Mouse (Mus musculus) lung, embryonic 14.5 days (tissue): ENCODE results near the gene Rab31. TPM values are rescaled to one million over a fixed set of nuclear protein-coding genes. Genes with fewer than 3 reads are reported as not detected.

Experiments
- ATAC-seq: fragments of 200-750 bp; cut with Nextera tagmentation; 2 replicates; pipeline ENCODE4 v1.8.0; 2017; ENCODE audit warnings: mild to moderate bottlenecking, moderate TSS enrichment, moderate library complexity; ENCODE audit not compliant: insufficient read depth
- DNase-seq: peaks from one replicate; pipeline ENCODE4 v3.0.0-alpha.2; 2015
- H3K27ac ChIP-seq: fragments of 300-500 bp; sonication (generic); 2 replicates; pipeline ENCODE4 v1.5.1; 2014; ENCODE audit warnings: low read depth, mild to moderate bottlenecking, moderate library complexity
- H3K27me3 ChIP-seq: fragments of 300-500 bp; sonication (generic); 2 replicates; pipeline ENCODE4 v1.6.1; 2014; ENCODE audit warnings: low read length, control low read depth; ENCODE audit not compliant: insufficient read depth
- H3K36me3 ChIP-seq: fragments of 300-500 bp; sonication (generic); 2 replicates; pipeline ENCODE4 v1.6.1; 2014; ENCODE audit warnings: control low read depth; ENCODE audit not compliant: insufficient read depth
- H3K4me1 ChIP-seq: fragments of 300-500 bp; sonication (generic); 2 replicates; pipeline ENCODE4 v1.6.1; 2014; ENCODE audit warnings: antibody characterized with exemption, control low read depth; ENCODE audit not compliant: insufficient read depth
- H3K4me2 ChIP-seq: fragments of 300-500 bp; sonication (generic); 2 replicates; pipeline ENCODE4 v1.6.1; 2014; ENCODE audit warnings: mild to moderate bottlenecking
- H3K4me3 ChIP-seq: fragments of 300-500 bp; sonication (generic); 2 replicates; pipeline ENCODE4 v1.5.1; 2014; ENCODE audit warnings: low read depth, low read length
- H3K9ac ChIP-seq: fragments of 300-500 bp; sonication (generic); 2 replicates; pipeline ENCODE4 v1.6.1; 2014
- H3K9me3 ChIP-seq: fragments of 300-500 bp; sonication (generic); 2 replicates; pipeline ENCODE4 v1.6.1; 2016; ENCODE audit warnings: low read depth, low read length, control low read depth
- CTCF ChIP-seq: IDR thresholded peaks from 2 replicates; pipeline ENCODE4 v1.5.1; 2016; ENCODE audit warnings: antibody characterized with exemption, low read depth
- WGBS: fragments of 180-500 bp; shearing (Covaris S2); extraction: QIAGEN DNeasy Blood & Tissue Kit; methylation state at CpG from one replicate; pipeline ENCODE4 v1.1.7; 2014; 5-methylcytosine and 5-hydroxymethylcytosine counted together
- polyA plus RNA-seq: library from polyadenylated mRNA; unstranded; fragments of >200 nt; fragmentation: Nextera tagmentation; extraction: Ambion mirVana; gene quantifications from 2 replicates; pipeline ENCODE4 v1.2.1, GENCODE M21; 2014

The Rab31 gene
- polyA plus RNA-seq, 1 experiment from 2014 or later, result 49.4 TPM

GRCm38 (mm10) chr17:65800451-65800850, 27.9 kb upstream of the Rab31 start:
- 90% methylated on average over 6 of the region's 6 CpGs for WGBS
- no peaks in the 10 kb centered on the region for H3K4me1 ChIP-seq
- H3K4me3 ChIP-seq, result no peak overlapping the region
- no peaks in the 10 kb centered on the region for H3K9me3 ChIP-seq
- peaks cover 20% of the 10 kb centered on the region for H3K36me3 ChIP-seq
- no peak overlapping the region for H3K9ac ChIP-seq
- ATAC-seq (no peak), DNase-seq (no peak)
- TF ChIP-seq CTCF, result no peak
- no peaks in the 10 kb centered on the region for H3K27me3 ChIP-seq
- H3K27ac ChIP-seq, result no peak overlapping the region
- H3K4me2 ChIP-seq, result no peak overlapping the region

GRCm38 (mm10) chr17:65799353-65799752, 26.8 kb upstream of the Rab31 start:
- Histone ChIP-seq H3K4me1 (no peaks in the 10 kb centered on the region), H3K4me3 (no peak overlapping the region), H3K27ac (no peak overlapping the region), H3K27me3 (no peaks in the 10 kb centered on the region), H3K4me2 (no peak overlapping the region), H3K9me3 (no peaks in the 10 kb centered on the region), H3K9ac (no peak overlapping the region), H3K36me3 (peaks cover 23% of the 10 kb centered on the region)
- no peak for TF ChIP-seq CTCF
- ATAC-seq (no peak), DNase-seq (no peak)
- WGBS, result 79% methylated on average over 1 of the region's 1 CpGs

- WGBS, result 38% methylated on average over 4 of the region's 4 CpGs
- no peak for TF ChIP-seq CTCF
- H3K27ac ChIP-seq, result no peak overlapping the region
- ATAC-seq (no peak), DNase-seq (no peak)
- H3K4me1 ChIP-seq, result no peaks in the 10 kb centered on the region
- H3K36me3 ChIP-seq, result peaks cover 17% of the 10 kb centered on the region; the same call in 1 of the 2 replicates
- no peaks in the 10 kb centered on the region for H3K27me3 ChIP-seq
- no peaks in the 10 kb centered on the region for H3K9me3 ChIP-seq
- H3K4me3 ChIP-seq, result no peak overlapping the region
- H3K4me2 ChIP-seq, result no peak overlapping the region
- no peak overlapping the region for H3K9ac ChIP-seq
Measured at GRCm38 (mm10) chr17:65798446-65798845, 25.9 kb upstream of the Rab31 start.

GRCm38 (mm10) chr17:65796056-65796455, 23.5 kb upstream of the Rab31 start:
- no peak for DNase-seq
- Histone ChIP-seq H3K27ac (no peak overlapping the region), H3K4me1 (no peaks in the 10 kb centered on the region), H3K4me3 (no peak overlapping the region), H3K9me3 (no peaks in the 10 kb centered on the region), H3K4me2 (no peak overlapping the region), H3K9ac (no peak overlapping the region), H3K27me3 (no peaks in the 10 kb centered on the region), H3K36me3 (0 out of 2 replicates have a peak, but pooled peaks cover 10% of the 10 kb centered on the region)
- no peak for ATAC-seq
- TF ChIP-seq CTCF, result no peak
- 84% methylated on average over 7 of the region's 7 CpGs for WGBS

- DNase-seq (no peak), ATAC-seq (no peak)
Measured at GRCm38 (mm10) chr17:65794096-65794850, 21.7 kb upstream of the Rab31 start.

GRCm38 (mm10) chr17:65793307-65793930, 20.9 kb upstream of the Rab31 start:
- H3K27ac ChIP-seq, result no peak overlapping the region
- peaks cover 3% of the 10 kb centered on the region; the same call in 1 of the 2 replicates for H3K4me1 ChIP-seq
- no peak overlapping the region for H3K4me2 ChIP-seq
- 94% methylated on average over 12 of the region's 12 CpGs for WGBS
- TF ChIP-seq CTCF, result no peak
- H3K4me3 ChIP-seq, result no peak overlapping the region
- no peaks in the 10 kb centered on the region for H3K27me3 ChIP-seq
- H3K9ac ChIP-seq, result no peak overlapping the region
- DNase-seq, result no peak
- H3K9me3 ChIP-seq, result no peaks in the 10 kb centered on the region
- ATAC-seq, result no peak
- 0 out of 2 replicates have a peak, but pooled peaks cover 10% of the 10 kb centered on the region for H3K36me3 ChIP-seq

More at GRCm38 (mm10) chr17:65794096-65794850, 21.7 kb upstream of the Rab31 start:
- H3K9ac ChIP-seq, result no peak overlapping the region
- no peak overlapping the region for H3K4me2 ChIP-seq
- H3K4me1 ChIP-seq, result no peaks in the 10 kb centered on the region
- H3K27me3 ChIP-seq, result no peaks in the 10 kb centered on the region
- no peak for TF ChIP-seq CTCF
- H3K9me3 ChIP-seq, result no peaks in the 10 kb centered on the region
- no peak overlapping the region for H3K4me3 ChIP-seq
- no peak overlapping the region for H3K27ac ChIP-seq
- WGBS, result 82% methylated on average over 13 of the region's 13 CpGs
- H3K36me3 ChIP-seq, result 0 out of 2 replicates have a peak, but pooled peaks cover 10% of the 10 kb centered on the region

GRCm38 (mm10) chr17:65791161-65791560, 18.6 kb upstream of the Rab31 start:
- no peak for DNase-seq
- Histone ChIP-seq H3K9me3 (no peaks in the 10 kb centered on the region), H3K4me2 (no peak overlapping the region), H3K4me1 (peaks cover 4% of the 10 kb centered on the region; the same call in 1 of the 2 replicates), H3K36me3 (0 out of 2 replicates have a peak, but pooled peaks cover 13% of the 10 kb centered on the region), H3K9ac (no peak overlapping the region), H3K4me3 (no peak overlapping the region), H3K27me3 (no peaks in the 10 kb centered on the region), H3K27ac (no peak overlapping the region)
- ATAC-seq, result no peak
- 89% methylated on average over 2 of the region's 2 CpGs for WGBS
- no peak for TF ChIP-seq CTCF
